Mouse (Mus musculus): Measurements from ENCODE around the gene Spaca4.

GRCm38 (mm10) chr7:45770427-45771082 is 44.9 kb upstream of the Spaca4 start:
- no peak for TF ChIP-seq CTCF (IDR thresholded peaks at IDR 0.05; ENCODE audit: borderline replicate concordance, extremely low read depth, insufficient read depth, insufficient read length)
- TF ChIP-seq POLR2A (IDR thresholded peaks at IDR 0.05; ENCODE audit: borderline replicate concordance, extremely low read depth, insufficient read depth, insufficient read length, poor library complexity, severe bottlenecking), result no peak
